10 mouse cellular contexts compared by ENCODE assay signal in the genomic region with DNA sequence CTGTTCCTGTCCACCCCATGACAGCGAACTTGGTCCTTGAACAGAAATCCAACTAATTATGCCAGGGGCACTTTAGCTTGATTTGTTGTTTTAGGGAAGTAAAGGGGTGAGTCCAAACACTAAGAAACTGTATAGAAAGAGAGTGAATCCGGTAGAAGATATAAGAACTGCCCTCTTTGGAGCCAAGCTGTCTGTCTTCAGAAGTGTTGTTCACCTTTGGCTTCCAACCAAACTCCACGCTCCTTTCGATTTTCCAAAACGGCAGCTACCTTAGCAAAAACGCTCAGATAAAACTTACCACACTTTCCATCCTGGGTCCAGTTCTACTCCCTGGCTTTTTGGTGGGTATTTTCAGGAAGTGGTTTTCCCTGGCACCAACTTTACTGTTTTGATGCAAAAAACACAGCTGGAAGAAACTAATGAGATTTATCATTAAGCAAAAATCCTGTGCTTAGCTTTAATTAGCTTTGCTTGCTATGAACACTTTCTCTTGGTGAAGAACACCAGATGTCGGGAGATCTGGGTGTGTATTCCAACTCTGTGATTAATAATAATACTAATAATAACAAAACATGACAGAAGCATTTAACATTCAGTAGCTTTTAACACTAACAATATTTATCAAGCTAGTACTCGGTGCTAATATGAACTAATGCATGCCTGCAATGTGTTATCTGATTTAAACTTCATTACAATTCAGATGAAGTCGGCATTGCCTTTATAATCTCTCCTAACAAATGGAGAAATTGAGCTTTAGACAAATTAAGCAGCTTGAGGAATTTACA.
DNase-seq lines count a peak whose midpoint lies in the region; ATAC-seq and TF ChIP-seq lines count a peak whose summit lies in the region.
"Had no signal": no experiment of that assay in that cellular context is flagged by ENCODE, and none has a peak within 500 bp of the region (broad histone marks: within the 10 kb centered on the region; RNA-seq: fewer than 3 reads in every experiment).

No protein-coding gene starts in this region.

- 0 out of 2 replicates have a peak, but pooled peaks cover 7% of the 10 kb centered on the region for H3K4me1 ChIP-seq in kidney, embryonic 14.5 days (ENCODE audit: control insufficient read depth, insufficient read depth, low read length)
- H3K4me1 ChIP-seq in embryonic facial prominence, embryonic 12.5 days: peaks cover 15% of the 10 kb centered on the region
- H3K4me1 ChIP-seq in heart, embryonic 14.5 days (ENCODE audit: control insufficient read depth in 2 of 2, insufficient read depth in 2 of 2, low read length in 2 of 2): peaks cover 0 to 10% of the 10 kb centered on the region in 2 experiments; a peak in 2 of 4 replicates
- H3K4me1 ChIP-seq in limb, embryonic 14.5 days (ENCODE audit: control insufficient read depth, insufficient read depth, low read length): peaks cover 12% of the 10 kb centered on the region
- no peaks in the 10 kb centered on the region for H3K4me1 ChIP-seq in midbrain, postnatal 0 days (ENCODE audit: insufficient read depth, low read length)
- H3K4me1 ChIP-seq: forebrain, embryonic 13.5 days; liver, embryonic 12.5 days; megakaryocyte, embryonic 14.5 days had no signal

- TF ChIP-seq CTCF in midbrain, postnatal 0 days (IDR thresholded peaks at IDR 0.05): no peak

- H3K27ac ChIP-seq in kidney, embryonic 14.5 days (ENCODE audit: low read depth, low read length): no peak overlapping the region; the same call in 1 of the 2 replicates
- 0 out of 2 replicates have a peak overlapping the region, but pooled peaks have one; percentile 2 for H3K27ac ChIP-seq in embryonic facial prominence, embryonic 12.5 days
- H3K27ac ChIP-seq in heart, embryonic 14.5 days (replicated peaks in 1 of 2; ENCODE audit: control insufficient read depth in 1 of 2, insufficient read depth in 1 of 2, low read depth in 2 of 2, low read length in 2 of 2): peak overlapping the region in 1 of 2 experiments; percentile 48; a peak in 2 of 4 replicates
- H3K27ac ChIP-seq in limb, embryonic 14.5 days (replicated peaks; ENCODE audit: low read depth, low read length): no peak overlapping the region
- H3K27ac ChIP-seq in midbrain, postnatal 0 days (ENCODE audit: low read depth, low read length): no peak overlapping the region
- H3K27ac ChIP-seq: forebrain, embryonic 13.5 days; liver, embryonic 12.5 days had no signal

- H3K9me3 ChIP-seq in kidney, embryonic 14.5 days (ENCODE audit: control insufficient read depth, low read length): peaks cover 4% of the 10 kb centered on the region; the same call in 1 of the 2 replicates
- peaks cover 3% of the 10 kb centered on the region; the same call in 1 of the 2 replicates for H3K9me3 ChIP-seq in embryonic facial prominence, embryonic 12.5 days
- no peaks in the 10 kb centered on the region; the same call in 1 of the 2 replicates for H3K9me3 ChIP-seq in heart, embryonic 14.5 days (ENCODE audit: control insufficient read depth, low read length)
- peaks cover 5% of the 10 kb centered on the region for H3K9me3 ChIP-seq in limb, embryonic 14.5 days (ENCODE audit: control insufficient read depth, low read length)
- H3K9me3 ChIP-seq in midbrain, postnatal 0 days (ENCODE audit: low read length): no peaks in the 10 kb centered on the region
- H3K9me3 ChIP-seq: forebrain, embryonic 13.5 days; liver, embryonic 12.5 days had no signal

- ATAC-seq in kidney, embryonic 14.5 days (ENCODE audit: low FRiP score, low TSS enrichment): no peak
- no peak for ATAC-seq in embryonic facial prominence, embryonic 12.5 days (ENCODE audit: insufficient number of reproducible peaks, insufficient read depth, low FRiP score, low TSS enrichment)
- no peak for ATAC-seq in heart, embryonic 14.5 days (ENCODE audit: insufficient number of reproducible peaks, insufficient read depth, low FRiP score, low read depth)
- ATAC-seq in limb, embryonic 14.5 days (ENCODE audit: low FRiP score, low read depth): no peak
- no peak for ATAC-seq in midbrain, postnatal 0 days (ENCODE audit: low FRiP score)
- ATAC-seq: forebrain, embryonic 13.5 days; liver, embryonic 12.5 days had no signal

- DNase-seq in kidney, adult 9 months: peak; percentile 13
- DNase-seq in limb, embryonic 14.5 days (ENCODE audit: low spot score): no peak
- no peak for DNase-seq in midbrain, postnatal 0 days (ENCODE audit: low spot score)
- no peak for DNase-seq in right cerebral cortex, adult 2 months (ENCODE audit: low spot score in 2 of 2)

- 52% methylated on average over 9 of the region's 9 CpGs for WGBS in kidney, embryonic 14.5 days
- 43% methylated on average over 9 of the region's 9 CpGs for WGBS in embryonic facial prominence, embryonic 12.5 days
- WGBS in heart, embryonic 14.5 days: 43% methylated on average over 9 of the region's 9 CpGs
- WGBS in limb, embryonic 14.5 days: 30% methylated on average over 9 of the region's 9 CpGs
- WGBS in midbrain, postnatal 0 days: 66% methylated on average over 9 of the region's 9 CpGs

- TF ChIP-seq POLR2A in limb, embryonic 14.5 days (IDR thresholded peaks at IDR 0.05; ENCODE audit: borderline replicate concordance, extremely low read depth, insufficient read depth, insufficient read length): no peak

- no peaks in the 10 kb centered on the region for H3K27me3 ChIP-seq in kidney, embryonic 14.5 days (ENCODE audit: control insufficient read depth, insufficient read depth, low read length)
- H3K27me3 ChIP-seq in embryonic facial prominence, embryonic 12.5 days: no peaks in the 10 kb centered on the region
- no peaks in the 10 kb centered on the region for H3K27me3 ChIP-seq in heart, embryonic 14.5 days (ENCODE audit: control insufficient read depth, insufficient read depth, low read length)
- no peaks in the 10 kb centered on the region for H3K27me3 ChIP-seq in limb, embryonic 14.5 days (ENCODE audit: control insufficient read depth, insufficient read depth, low read length)
- H3K27me3 ChIP-seq in midbrain, postnatal 0 days (ENCODE audit: insufficient read depth, low read length): no peaks in the 10 kb centered on the region
- H3K27me3 ChIP-seq: forebrain, embryonic 13.5 days; liver, embryonic 12.5 days; megakaryocyte, embryonic 14.5 days had no signal

- no peak overlapping the region for H3K4me2 ChIP-seq in kidney, embryonic 14.5 days (replicated peaks; ENCODE audit: low read depth, low read length)
- no peak overlapping the region for H3K4me2 ChIP-seq in embryonic facial prominence, embryonic 12.5 days (replicated peaks)
- H3K4me2 ChIP-seq in heart, embryonic 14.5 days (ENCODE audit: low read length): peak overlapping the region; percentile 24
- H3K4me2 ChIP-seq in limb, embryonic 14.5 days (replicated peaks; ENCODE audit: low read depth, low read length, severe bottlenecking): peak overlapping the region; percentile 31; the same call in 1 of the 2 replicates
- no peak overlapping the region for H3K4me2 ChIP-seq in midbrain, postnatal 0 days (ENCODE audit: low read depth, low read length, poor library complexity, severe bottlenecking)
- H3K4me2 ChIP-seq: forebrain, embryonic 13.5 days; liver, embryonic 12.5 days had no signal

- H3K9ac ChIP-seq in kidney, embryonic 14.5 days (ENCODE audit: low read depth, low read length): no peak overlapping the region
- H3K9ac ChIP-seq in embryonic facial prominence, embryonic 12.5 days: no peak overlapping the region
- H3K9ac ChIP-seq in heart, embryonic 14.5 days (ENCODE audit: low read length): no peak overlapping the region
- no peak overlapping the region for H3K9ac ChIP-seq in limb, embryonic 14.5 days (ENCODE audit: low read depth, low read length, severe bottlenecking)
- H3K9ac ChIP-seq in midbrain, postnatal 0 days (replicated peaks; ENCODE audit: low read length, poor library complexity, severe bottlenecking): no peak overlapping the region
- H3K9ac ChIP-seq: forebrain, embryonic 13.5 days; liver, embryonic 12.5 days had no signal

- no peaks in the 10 kb centered on the region for H3K36me3 ChIP-seq in kidney, embryonic 14.5 days (ENCODE audit: control insufficient read depth, insufficient read depth, low read length)
- no peaks in the 10 kb centered on the region for H3K36me3 ChIP-seq in embryonic facial prominence, embryonic 12.5 days
- H3K36me3 ChIP-seq in heart, embryonic 14.5 days (ENCODE audit: control insufficient read depth, insufficient read depth, low read length): no peaks in the 10 kb centered on the region
- H3K36me3 ChIP-seq in limb, embryonic 14.5 days (ENCODE audit: control insufficient read depth, insufficient read depth, low read length): no peaks in the 10 kb centered on the region
- no peaks in the 10 kb centered on the region for H3K36me3 ChIP-seq in midbrain, postnatal 0 days (ENCODE audit: insufficient read depth, low read length)
- H3K36me3 ChIP-seq: liver, embryonic 12.5 days had no signal

- no peak overlapping the region for H3K4me3 ChIP-seq in kidney, embryonic 14.5 days (ENCODE audit: low read length)
- H3K4me3 ChIP-seq in embryonic facial prominence, embryonic 12.5 days: no peak overlapping the region
- no peak overlapping the region for H3K4me3 ChIP-seq in heart, embryonic 14.5 days (ENCODE audit: control insufficient read depth in 1 of 2, insufficient read depth in 1 of 2, low read depth in 1 of 2, low read length in 2 of 2)
- H3K4me3 ChIP-seq in limb, embryonic 14.5 days (replicated peaks; ENCODE audit: low read length): no peak overlapping the region
- no peak overlapping the region for H3K4me3 ChIP-seq in midbrain, postnatal 0 days (ENCODE audit: low read depth, low read length)
- H3K4me3 ChIP-seq: forebrain, embryonic 13.5 days; liver, embryonic 12.5 days; megakaryocyte, embryonic 14.5 days had no signal

Comparison
In these comparisons a context has a peak if more than half of its experiments do, and no peak if none do; other contexts are left out.
1. H3K4me2 ChIP-seq: peak in heart, embryonic 14.5 days (single experiment) and limb, embryonic 14.5 days (single experiment); none in kidney, embryonic 14.5 days (single experiment), embryonic facial prominence, embryonic 12.5 days (single experiment) and midbrain, postnatal 0 days (single experiment).